Mouse (Mus musculus) hindbrain, embryonic 14.5 days (tissue): ENCODE data around the gene Rab19. TPM values are rescaled to one million over a fixed set of nuclear protein-coding genes. Genes with fewer than 3 reads are reported as not detected.
A peak's percentile ranks its signal among the peaks of the same experiment; 100 is the strongest.

Experiments
- ATAC-seq: fragments of 200-750 bp; cut with Nextera tagmentation; 2 replicates; pipeline ENCODE4 v1.8.0; 2017; ENCODE audit warnings: moderate number of reproducible peaks, mild to moderate bottlenecking, moderate TSS enrichment, moderate library complexity; ENCODE audit not compliant: low FRiP score
- DNase-seq: peaks from one replicate; pipeline ENCODE4 v3.0.0-alpha.2; 2015; ENCODE audit warnings: low spot score
- H3K27ac ChIP-seq: fragments of 300-500 bp; sonication (generic); 2 replicates; pipeline ENCODE4 v1.5.1; 2014; ENCODE audit warnings: mild to moderate bottlenecking, moderate library complexity
- H3K27me3 ChIP-seq: fragments of 300-500 bp; sonication (generic); 2 replicates; pipeline ENCODE4 v1.6.1; 2014; ENCODE audit warnings: mild to moderate bottlenecking, low read length, mixed read lengths; ENCODE audit not compliant: control insufficient read depth, insufficient read depth
- H3K36me3 ChIP-seq: fragments of 300-500 bp; sonication (generic); replicated peaks from 2 replicates; pipeline ENCODE4 v1.6.1; 2014; ENCODE audit not compliant: control insufficient read depth, insufficient read depth
- H3K4me1 ChIP-seq: fragments of 300-500 bp; sonication (generic); replicated peaks from 2 replicates; pipeline ENCODE4 v1.6.1; 2014; ENCODE audit warnings: antibody characterized with exemption, low read length, mixed read lengths; ENCODE audit not compliant: control insufficient read depth, insufficient read depth
- H3K4me2 ChIP-seq: fragments of 300-500 bp; sonication (generic); replicated peaks from 2 replicates; pipeline ENCODE4 v1.6.1; 2014; ENCODE audit warnings: mild to moderate bottlenecking, moderate library complexity
- H3K4me3 ChIP-seq: fragments of 300-500 bp; sonication (generic); replicated peaks from 2 replicates; pipeline ENCODE4 v1.5.1; 2014; ENCODE audit warnings: mild to moderate bottlenecking, low read length
- H3K9ac ChIP-seq: fragments of 300-500 bp; sonication (generic); 2 replicates; pipeline ENCODE4 v1.6.1; 2014
- H3K9me3 ChIP-seq: fragments of 300-500 bp; sonication (generic); 2 replicates; pipeline ENCODE4 v1.6.1; 2016; ENCODE audit warnings: low read length; ENCODE audit not compliant: control insufficient read depth
- WGBS: fragments of 180-500 bp; shearing (Covaris S2); extraction: QIAGEN DNeasy Blood & Tissue Kit; methylation state at CpG from one replicate; pipeline ENCODE4 v1.1.7; 2014; 5-methylcytosine and 5-hydroxymethylcytosine counted together
- polyA plus RNA-seq: library from polyadenylated mRNA; unstranded; fragments of >200 nt; fragmentation: Nextera tagmentation; extraction: Ambion mirVana; gene quantifications from 2 replicates; pipeline ENCODE4 v1.2.1, GENCODE M21; 2014

Gene Rab19
- polyA plus RNA-seq, 1 experiment from 2014 or later: 0.40 TPM

DNA sequence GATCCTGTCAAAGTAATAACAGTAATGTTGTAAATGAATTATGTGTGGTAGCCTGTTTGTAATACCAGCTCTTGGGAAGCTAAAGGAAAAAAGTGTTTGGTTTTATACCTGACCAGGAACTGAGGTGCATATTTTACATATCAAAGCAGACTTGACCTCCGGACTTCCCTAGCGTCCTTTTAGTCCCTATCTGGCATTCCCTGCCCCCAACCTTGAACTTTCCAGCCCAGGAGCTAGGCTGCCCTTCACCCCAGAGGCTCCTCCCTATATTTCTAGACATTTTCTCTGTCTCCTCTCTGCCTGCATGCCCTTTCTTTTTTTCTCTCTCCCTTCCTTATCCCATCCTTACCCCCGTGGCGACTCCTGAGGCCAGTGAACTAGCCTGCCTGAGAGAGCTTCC lies 39.9 kb downstream of the Rab19 start:
- H3K4me1 ChIP-seq: peaks cover 11% of the 10 kb centered on the region
- 42% methylated on average over 4 of the region's 4 CpGs for WGBS
- H3K27me3 ChIP-seq: no peaks in the 10 kb centered on the region
- peak overlapping the region; percentile 66 for H3K4me3 ChIP-seq
- peak overlapping the region; percentile 96 for H3K27ac ChIP-seq
- H3K9me3 ChIP-seq: no peaks in the 10 kb centered on the region
- H3K4me2 ChIP-seq: peak overlapping the region; percentile 74
- no peak for ATAC-seq
- H3K9ac ChIP-seq: no peak overlapping the region
- H3K36me3 ChIP-seq: no peaks in the 10 kb centered on the region
- DNase-seq: no peak

DNA sequence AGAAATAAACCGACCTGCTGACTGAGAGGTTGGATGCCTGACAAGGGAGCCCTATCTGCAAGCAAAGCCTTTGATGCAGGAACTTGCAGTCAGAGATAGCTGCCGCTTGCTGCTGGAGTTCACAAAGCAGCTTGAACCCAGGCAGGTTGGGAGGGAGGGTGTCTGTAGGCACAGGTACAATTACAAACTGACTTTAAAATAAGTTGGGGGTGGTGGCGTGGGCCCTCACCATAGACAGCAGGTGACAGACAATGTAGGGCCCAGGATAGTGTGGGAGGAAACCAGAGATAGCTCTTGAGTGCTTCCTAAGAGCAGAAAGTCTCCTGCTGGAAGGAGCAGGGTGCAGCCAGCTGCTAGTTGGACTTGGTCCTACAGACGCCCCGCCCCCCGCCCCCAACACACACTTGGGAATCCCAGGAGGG lies 42.2 kb downstream of the Rab19 start:
- no peak overlapping the region for H3K4me2 ChIP-seq
- H3K4me3 ChIP-seq: no peak overlapping the region
- no peak overlapping the region for H3K27ac ChIP-seq
- DNase-seq (no peak), ATAC-seq (no peak)
- H3K36me3 ChIP-seq: no peaks in the 10 kb centered on the region
- 68% methylated on average over 6 of the region's 6 CpGs for WGBS
- peaks cover 6% of the 10 kb centered on the region for H3K4me1 ChIP-seq
- H3K9ac ChIP-seq: no peak overlapping the region
- no peaks in the 10 kb centered on the region for H3K9me3 ChIP-seq
- H3K27me3 ChIP-seq: no peaks in the 10 kb centered on the region

DNA sequence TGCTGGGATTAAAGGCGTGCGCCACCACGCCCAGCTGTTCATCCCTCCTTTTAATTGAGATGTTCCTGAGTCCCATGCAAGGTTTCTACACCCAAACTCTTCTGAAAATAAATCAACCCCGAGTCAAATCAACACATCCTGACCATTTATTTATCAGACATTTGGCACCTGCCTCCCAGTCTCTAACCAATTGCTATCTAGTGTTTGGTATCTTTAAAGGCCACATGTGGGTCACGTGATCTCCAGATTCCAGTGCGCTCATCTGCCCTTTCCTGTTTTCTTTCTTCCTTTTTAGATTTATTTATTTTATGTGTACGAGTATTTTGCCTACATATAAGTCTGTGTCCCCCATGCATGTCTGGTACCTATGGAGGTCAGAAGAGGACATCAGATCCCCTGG lies 42.7 kb downstream of the Rab19 start:
- Histone ChIP-seq H3K9ac (no peak overlapping the region), H3K4me2 (no peak overlapping the region), H3K4me3 (no peak overlapping the region), H3K27ac (no peak overlapping the region), H3K4me1 (0 out of 2 replicates have a peak, but pooled peaks cover under 1% of the 10 kb centered on the region), H3K36me3 (no peaks in the 10 kb centered on the region), H3K9me3 (no peaks in the 10 kb centered on the region), H3K27me3 (no peaks in the 10 kb centered on the region)
- 94% methylated on average over 7 of the region's 7 CpGs for WGBS
- no peak for DNase-seq
- no peak for ATAC-seq

DNA sequence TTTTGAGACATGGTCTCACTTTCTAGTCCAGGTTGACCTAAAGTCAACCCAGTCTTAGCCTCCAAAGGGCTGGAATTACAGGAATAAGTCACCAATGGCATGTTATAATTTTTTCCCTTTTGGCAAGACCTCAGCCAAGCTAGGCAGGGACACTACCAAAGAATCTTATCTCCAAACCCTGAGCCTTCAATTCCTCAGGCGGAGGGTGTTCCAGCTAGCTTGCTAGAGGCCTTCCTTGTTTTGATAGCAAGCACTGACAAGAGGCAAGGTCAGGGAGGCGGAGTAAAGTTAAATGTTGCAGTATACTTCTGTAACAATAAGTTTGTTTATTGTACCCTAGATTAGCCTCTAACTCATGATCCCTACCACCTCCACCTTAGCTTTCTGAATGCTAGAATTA lies 44.2 kb downstream of the Rab19 start:
- H3K9ac ChIP-seq: no peak overlapping the region
- 91% methylated on average over 2 of the region's 2 CpGs for WGBS

DNA sequence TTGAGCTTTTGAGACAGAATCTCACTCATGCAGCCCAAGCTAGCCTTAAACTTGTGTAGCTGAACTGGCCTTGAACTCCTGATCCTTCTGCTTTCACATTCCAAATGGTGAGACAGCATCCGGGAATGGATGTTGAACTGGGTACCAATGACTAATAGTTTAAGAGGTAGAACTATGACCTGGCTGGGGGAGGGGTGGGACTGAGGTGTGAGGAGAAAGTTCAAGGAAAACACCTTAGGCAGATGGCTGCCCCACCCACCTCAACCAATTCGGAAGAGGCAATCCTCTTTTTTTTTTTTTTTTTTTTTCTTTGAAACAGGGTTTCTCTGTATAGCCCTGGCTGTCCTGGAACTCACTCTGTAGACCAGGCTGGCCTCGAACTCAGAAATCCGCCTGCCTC lies 45.8 kb downstream of the Rab19 start:
- Histone ChIP-seq H3K27ac (no peak overlapping the region), H3K9ac (no peak overlapping the region), H3K4me3 (no peak overlapping the region), H3K9me3 (no peaks in the 10 kb centered on the region), H3K27me3 (no peaks in the 10 kb centered on the region), H3K4me2 (no peak overlapping the region), H3K36me3 (no peaks in the 10 kb centered on the region), H3K4me1 (no peaks in the 10 kb centered on the region)
- DNase-seq: no peak
- WGBS: 95% methylated on average over 4 of the region's 4 CpGs
- no peak for ATAC-seq

More for the DNA sequence above, 44.2 kb downstream of the Rab19 start:
- no peak for DNase-seq
- Histone ChIP-seq H3K9me3 (no peaks in the 10 kb centered on the region), H3K27ac (no peak overlapping the region), H3K4me3 (no peak overlapping the region), H3K36me3 (no peaks in the 10 kb centered on the region), H3K4me1 (no peaks in the 10 kb centered on the region), H3K27me3 (no peaks in the 10 kb centered on the region), H3K4me2 (no peak overlapping the region)
- ATAC-seq: no peak

DNA sequence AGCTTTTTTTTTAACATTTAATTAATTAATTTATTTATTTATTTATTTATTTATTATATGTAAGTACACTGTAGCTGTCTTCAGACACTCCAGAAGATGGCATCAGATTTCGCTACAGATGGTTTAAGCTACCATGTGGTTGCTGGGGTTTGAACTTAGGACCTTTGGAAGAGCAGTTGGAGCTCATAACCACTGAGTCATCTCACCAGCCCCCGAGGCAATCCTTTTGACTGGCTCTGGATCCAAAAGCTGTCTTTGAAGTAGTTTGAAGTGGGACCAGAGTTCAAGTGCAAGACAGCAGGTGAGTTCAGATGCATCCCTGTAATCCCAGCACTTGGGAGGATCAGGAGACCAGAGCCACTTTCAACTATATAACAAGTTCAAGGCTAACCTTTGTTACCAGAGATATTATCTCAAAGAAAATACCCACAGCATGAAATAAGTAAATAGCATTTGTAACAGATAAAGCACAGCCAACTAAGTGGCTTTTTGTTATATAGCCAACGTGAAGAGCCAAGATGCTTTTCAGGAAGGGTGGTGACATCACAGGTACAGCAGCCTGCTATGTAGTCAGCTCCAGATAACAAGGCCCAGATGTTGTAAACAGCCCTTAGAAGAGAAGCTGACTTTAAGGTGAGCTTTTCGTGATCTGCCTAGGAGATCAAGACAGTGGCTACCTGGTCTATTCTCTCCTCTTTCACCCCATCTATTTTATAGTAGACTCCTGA lies 46.5 kb downstream of the Rab19 start:
- Histone ChIP-seq H3K4me3 (no peak overlapping the region), H3K9me3 (no peaks in the 10 kb centered on the region), H3K36me3 (no peaks in the 10 kb centered on the region), H3K27ac (no peak overlapping the region), H3K27me3 (no peaks in the 10 kb centered on the region), H3K4me1 (no peaks in the 10 kb centered on the region), H3K9ac (no peak overlapping the region), H3K4me2 (no peak overlapping the region)
- WGBS: 91% methylated on average over 4 of the region's 4 CpGs
- DNase-seq: no peak
- no peak for ATAC-seq

DNA sequence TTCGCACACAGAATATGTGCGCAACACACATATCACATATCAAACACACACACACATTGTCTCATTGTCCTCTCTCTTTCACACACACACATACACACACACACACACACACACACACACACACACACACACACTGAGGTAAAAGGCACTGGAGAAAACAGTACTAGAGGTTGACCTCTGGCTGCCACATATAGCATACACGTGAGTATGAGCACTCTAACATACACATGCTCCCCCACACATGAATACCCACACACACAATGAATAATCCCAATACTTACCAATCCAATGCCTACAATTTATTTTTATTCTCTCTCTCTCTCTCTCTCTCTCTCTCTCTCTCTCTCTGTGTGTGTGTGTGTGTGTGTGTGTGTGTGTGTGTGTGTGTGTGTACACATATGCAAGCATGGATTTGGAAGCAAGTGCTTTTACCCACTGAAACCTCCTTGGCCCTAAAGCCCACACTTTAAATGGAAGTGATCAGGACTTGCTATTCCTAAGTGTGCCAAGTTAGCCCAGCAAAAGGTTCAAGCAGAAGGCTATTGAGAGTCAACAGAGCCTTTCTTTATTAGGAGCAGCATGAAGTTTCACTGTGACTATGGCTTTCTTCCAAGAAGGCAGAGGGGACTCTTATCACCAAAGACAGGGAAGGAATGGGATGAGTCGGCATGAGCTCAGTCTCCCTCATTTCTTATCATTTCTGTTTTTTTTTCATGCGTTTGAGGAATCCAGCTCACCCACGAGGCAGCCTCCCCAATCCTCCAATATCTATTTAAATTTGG lies 48.2 kb downstream of the Rab19 start:
- Histone ChIP-seq H3K9me3 (no peaks in the 10 kb centered on the region), H3K4me2 (no peak overlapping the region), H3K36me3 (no peaks in the 10 kb centered on the region), H3K4me1 (no peaks in the 10 kb centered on the region), H3K27me3 (no peaks in the 10 kb centered on the region), H3K9ac (no peak overlapping the region), H3K4me3 (no peak overlapping the region), H3K27ac (no peak overlapping the region)
- ATAC-seq (no peak), DNase-seq (no peak)
- 82% methylated on average over 6 of the region's 6 CpGs for WGBS

DNA sequence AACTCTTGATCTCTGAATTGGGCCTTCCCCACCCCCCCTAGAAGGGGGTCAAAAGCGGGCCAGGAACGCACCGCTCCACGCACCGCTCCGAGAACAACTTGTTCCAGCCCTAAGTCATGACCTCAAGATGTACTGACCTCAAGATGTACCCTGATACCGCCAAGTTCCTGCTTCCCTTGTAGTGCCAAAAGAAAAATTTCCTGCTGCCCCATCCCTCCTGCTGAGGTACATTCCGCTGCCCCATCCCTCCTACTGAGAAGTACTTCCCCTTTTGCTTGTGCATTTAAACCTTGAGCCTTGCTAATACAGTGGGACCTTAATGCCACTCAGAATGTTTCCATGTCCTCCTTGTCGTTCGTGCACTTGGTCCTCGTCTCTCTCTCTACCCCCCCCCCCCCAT lies 49.7 kb downstream of the Rab19 start:
- no peak overlapping the region for H3K4me2 ChIP-seq
- H3K9ac ChIP-seq: no peak overlapping the region
- H3K4me3 ChIP-seq: no peak overlapping the region
- ATAC-seq: no peak
- no peak for DNase-seq
- no peaks in the 10 kb centered on the region for H3K36me3 ChIP-seq
- WGBS: 75% methylated on average over 11 of the region's 11 CpGs
- H3K27me3 ChIP-seq: no peaks in the 10 kb centered on the region
- H3K4me1 ChIP-seq: no peaks in the 10 kb centered on the region
- H3K27ac ChIP-seq: no peak overlapping the region
- H3K9me3 ChIP-seq: no peaks in the 10 kb centered on the region

DNA sequence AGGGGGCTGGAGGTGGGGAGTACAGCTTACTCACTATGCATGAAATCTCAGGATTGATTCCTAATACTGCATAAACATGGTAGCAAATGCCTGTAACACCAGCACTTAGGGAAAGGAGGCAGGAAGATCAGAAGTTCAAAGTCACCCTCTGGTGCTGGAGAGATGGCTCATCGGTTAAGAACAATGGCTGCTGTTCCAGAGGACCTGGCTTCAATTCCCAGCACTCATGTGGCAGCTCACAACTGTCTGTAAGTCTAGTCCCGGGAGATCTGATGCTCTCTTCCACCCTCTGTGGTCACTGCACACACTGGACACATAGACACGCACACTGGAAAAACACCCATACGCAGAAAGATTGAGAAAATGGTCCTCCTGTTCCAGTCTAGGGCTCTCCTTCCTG lies 52.2 kb downstream of the Rab19 start:
- 86% methylated on average over 4 of the region's 4 CpGs for WGBS
- Histone ChIP-seq H3K27me3 (no peaks in the 10 kb centered on the region), H3K4me2 (no peak overlapping the region), H3K36me3 (no peaks in the 10 kb centered on the region), H3K27ac (no peak overlapping the region), H3K9me3 (no peaks in the 10 kb centered on the region), H3K4me1 (no peaks in the 10 kb centered on the region), H3K4me3 (no peak overlapping the region), H3K9ac (no peak overlapping the region)
- no peak for DNase-seq
- no peak for ATAC-seq
